Mouse (Mus musculus): Measurements from ENCODE around the gene Sec13.

DNA sequence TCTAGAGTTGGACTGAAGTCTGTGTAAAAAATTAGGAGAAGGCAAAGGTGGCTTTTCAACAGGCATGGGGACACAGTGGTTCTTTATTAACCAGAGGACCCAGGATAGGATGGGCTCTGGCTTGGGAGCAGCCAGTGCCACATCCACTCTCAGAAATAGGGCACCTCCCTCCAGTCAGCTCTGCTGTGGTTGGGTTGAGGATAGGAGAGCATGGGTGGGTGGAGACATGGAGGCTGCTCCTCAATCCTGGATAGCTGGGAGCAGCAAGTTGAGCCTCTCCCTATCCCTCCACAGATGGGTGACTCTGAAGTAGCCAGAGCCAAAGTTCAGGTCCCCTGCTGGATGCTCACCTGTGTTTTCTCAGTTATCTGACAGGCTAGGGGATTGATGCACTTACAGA lies 4.6 kb upstream of the Sec13 start:
- no peak for TF ChIP-seq POLR2A (IDR thresholded peaks at IDR 0.05; ENCODE audit: insufficient read depth, low read depth, low read length)
- TF ChIP-seq CTCF (IDR thresholded peaks at IDR 0.05; ENCODE audit: insufficient read depth, low read depth, low read length) = no peak

Measured in olfactory bulb, adult 2 months (tissue).